Mouse (Mus musculus): ENCODE measurements at regions not wholly inside any gene's neighbourhood (a gene's known extent, or its start where the extent isn't known, plus 50 kb on each side); places are given as distances from the start of the nearest gene placed in this dataset.

- no peak for DNase-seq
These were observed 321.7 kb upstream of the Thsd7b start for GRCm38 (mm10) chr1:128951436-128951835.

DNA sequence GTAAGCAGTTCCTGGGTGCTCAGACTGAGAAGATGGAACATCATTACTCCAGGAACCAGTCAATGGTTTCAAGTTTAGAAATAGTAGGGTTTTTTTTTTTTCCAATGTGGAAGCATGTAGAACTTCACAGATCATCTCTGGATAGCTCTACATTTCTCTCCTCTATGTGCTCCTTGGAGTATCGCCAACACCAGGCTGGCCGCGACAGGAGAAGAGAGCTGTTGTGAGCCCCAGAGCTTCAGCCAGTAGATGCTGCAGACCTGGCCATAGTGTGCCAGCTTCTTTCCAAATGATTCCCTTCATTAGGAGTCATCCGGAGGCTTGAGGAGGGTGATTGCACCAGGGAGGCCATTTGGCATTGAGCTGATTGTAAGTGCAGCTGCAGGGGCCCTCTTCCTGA is 322.6 kb upstream of the Thsd7b start:
- DNase-seq, result no peak

GRCm38 (mm10) chr1:128914811-128915210 is 322.7 kb upstream of the Cxcr4 start:
- no peak for DNase-seq

DNA sequence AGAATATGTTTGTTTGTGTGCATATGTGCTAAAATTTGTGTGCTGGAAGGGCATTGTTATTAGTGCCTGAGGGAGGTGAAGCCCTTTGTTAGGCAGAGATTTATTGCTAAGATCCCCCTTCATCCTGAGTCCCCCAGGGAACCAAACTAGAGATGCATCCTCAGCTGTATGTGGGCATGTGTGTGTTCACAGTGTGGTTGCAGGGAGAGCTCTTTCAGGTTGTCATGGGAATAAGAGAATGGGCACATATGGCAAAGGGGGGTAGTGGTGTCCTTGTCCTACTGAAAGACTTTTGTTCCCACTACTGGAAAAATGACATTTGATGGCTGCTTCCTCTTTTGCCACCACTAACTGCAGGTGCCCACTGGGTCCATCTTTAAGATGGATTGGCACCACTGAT is 320.4 kb upstream of the Cxcr4 start:
- DNase-seq, result no peak

DNA sequence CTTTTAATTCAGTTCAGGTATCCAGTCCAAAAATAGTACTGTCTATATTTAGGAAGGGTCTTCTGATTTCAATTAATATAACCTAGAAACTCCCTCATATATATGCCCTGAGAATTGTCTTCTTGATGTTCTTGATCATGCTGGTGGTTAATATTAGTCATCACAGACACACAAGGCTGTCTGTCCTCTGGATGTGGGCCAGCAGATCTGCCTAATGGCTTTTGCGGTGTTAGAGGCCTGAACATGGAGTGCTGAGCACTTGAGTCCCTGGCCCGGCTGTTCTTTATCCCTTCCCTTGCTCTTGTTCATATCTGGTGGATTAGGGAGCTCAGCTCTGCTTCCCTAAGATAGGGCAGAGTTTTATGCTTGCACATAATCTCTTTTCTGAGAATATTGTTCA is 315.5 kb upstream of the Cxcr4 start:
- no peak for DNase-seq

DNA sequence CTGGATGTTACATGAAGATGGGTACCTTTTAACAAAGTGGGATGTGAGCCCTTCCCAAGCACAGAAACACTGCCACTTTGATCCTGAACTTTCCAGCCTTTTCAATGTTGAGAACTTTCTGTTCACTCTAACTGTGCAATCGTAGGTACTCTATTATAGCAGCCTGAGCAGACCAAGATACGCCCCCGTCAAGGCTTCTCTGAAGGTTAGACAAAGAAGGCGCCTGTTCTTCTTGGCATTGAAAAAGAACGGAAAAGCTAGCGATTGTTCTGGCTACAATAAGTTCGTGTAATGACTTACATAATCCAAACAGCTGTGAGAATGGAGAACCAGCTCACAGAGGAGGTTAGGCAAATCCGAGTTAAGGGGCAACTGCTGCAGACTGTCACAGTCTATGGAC is 305.9 kb upstream of the Cxcr4 start:
- DNase-seq, result no peak

- DNase-seq, result no peak
These were observed 302.5 kb upstream of the Cxcr4 start for GRCm38 (mm10) chr1:128894546-128894945.

DNA sequence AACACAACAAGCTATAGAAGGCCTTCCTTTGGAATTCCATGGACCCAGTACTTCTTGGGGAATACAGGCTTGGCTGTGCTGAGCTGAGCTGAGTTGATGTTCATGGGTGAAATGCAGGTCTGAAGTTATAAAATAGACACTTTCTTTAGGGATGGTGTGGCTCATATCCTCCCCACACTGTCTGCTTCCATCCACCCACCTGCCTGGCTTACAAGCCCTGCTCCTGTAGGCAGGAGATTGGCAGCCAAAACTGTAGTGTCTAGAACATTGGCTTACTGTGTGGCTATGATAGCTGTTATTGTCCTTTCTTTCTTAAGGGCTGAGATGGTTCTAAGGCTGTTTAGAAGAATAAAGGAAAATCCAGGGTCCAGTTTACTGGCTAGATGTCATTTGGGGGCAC is 286.2 kb upstream of the Cxcr4 start:
- DNase-seq, result no peak

DNA sequence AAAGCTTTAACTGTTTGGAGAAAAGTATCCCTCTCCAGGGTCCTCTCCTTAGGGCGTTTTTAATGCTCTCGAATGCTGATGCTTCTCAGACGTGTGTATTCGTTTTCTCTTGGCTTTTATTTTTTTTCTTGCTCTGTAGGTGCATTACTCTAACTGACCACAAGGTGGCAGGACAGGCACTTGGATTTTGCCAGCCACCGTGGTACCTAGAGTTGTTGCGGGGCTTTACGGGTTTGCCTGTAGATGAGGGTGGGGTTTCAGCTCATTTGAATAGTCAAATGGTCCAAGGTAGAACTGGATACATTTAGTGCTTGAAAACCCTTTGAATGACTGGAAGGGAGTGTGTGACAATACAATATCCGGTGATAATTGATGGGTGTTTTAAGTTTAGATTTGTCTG is 283.2 kb upstream of the Cxcr4 start:
- no peak for DNase-seq

DNA sequence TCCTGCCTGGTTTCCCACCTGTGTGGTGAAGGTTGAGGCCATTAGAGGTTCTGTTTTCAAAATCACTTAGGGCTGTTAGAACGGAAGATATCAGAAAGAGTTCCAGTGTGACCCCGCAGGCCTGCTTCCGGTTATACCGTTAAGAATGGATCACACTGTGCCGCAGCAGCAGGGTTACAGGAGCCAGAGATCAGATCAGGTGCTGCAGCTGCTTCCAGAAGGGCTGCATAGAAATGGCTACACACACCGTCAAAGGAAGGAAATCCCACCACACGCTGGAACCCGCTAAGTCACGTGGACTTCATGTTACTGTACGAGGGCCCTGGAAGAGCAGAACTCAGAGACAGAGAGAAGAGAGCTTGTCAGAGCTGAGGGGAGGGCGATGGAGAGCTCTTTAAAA is 282.1 kb upstream of the Cxcr4 start:
- no peak for DNase-seq

DNA sequence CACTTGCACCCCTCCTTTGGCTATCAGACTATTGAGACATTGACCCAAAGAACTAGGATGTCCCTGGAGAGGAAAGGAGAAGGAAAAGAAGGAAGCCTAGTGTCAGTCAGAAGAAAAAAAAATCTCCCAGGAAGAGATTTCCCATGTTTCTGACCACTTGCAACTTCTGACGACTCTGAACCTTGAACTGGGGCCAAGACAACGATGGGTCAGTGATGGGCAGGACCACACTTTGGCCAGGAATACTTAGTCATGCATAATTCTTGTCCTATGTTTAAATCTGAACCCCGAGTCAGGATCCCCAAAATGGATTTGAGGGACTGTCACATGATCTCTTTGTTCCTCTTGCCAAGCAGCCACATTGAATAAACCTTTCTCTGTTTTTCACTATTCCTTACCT is 276.7 kb upstream of the Cxcr4 start:
- no peak for DNase-seq

- no peak for DNase-seq
These were observed 268.4 kb upstream of the Cxcr4 start for GRCm38 (mm10) chr1:128860537-128860936.

DNA sequence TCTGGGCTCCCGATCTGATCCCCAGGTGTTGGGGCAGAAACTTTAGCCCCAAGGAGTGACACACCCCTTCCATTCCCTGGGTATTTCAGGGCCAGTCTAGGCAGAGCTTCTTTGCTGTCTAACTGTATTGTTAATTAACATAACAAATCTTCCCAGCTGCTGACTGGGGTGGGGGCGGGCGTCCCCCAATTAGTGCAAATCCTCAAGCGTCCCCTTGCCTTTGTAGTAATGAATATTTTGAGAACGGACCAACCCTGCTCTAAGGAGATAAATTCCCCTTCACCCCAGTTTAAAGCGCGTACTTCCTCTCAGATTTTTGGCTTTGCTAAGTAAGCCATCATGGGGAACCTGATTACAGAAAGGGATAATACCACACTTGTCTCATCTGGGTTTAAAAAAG is 268.0 kb upstream of the Cxcr4 start:
- DNase-seq, result no peak

- no peak for DNase-seq
These were observed 266.6 kb upstream of the Cxcr4 start for GRCm38 (mm10) chr1:128858661-128859060.

DNA sequence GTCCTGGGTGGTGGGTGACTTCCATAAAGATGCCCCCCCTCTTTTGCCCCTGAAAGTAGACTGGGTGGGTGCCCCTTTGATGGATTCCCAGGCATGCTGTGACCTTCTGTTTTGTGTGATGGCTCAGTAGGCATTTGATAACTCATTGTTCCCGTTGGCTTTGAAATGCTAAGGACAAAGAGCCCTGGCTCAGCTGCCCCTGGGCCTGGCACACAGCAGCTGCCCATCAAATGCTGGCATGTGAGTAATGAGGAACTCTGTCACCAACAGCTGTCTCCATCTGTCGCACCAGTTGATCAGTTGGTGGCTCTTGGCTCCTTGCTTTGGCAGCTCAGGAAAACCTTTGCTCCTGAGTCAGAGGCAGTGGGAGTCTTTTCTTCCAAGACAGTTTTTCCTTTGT is 264.8 kb upstream of the Cxcr4 start:
- peak; percentile 18 for DNase-seq

- no peak for DNase-seq
These were observed 262.6 kb upstream of the Cxcr4 start for GRCm38 (mm10) chr1:128854649-128855048.

DNA sequence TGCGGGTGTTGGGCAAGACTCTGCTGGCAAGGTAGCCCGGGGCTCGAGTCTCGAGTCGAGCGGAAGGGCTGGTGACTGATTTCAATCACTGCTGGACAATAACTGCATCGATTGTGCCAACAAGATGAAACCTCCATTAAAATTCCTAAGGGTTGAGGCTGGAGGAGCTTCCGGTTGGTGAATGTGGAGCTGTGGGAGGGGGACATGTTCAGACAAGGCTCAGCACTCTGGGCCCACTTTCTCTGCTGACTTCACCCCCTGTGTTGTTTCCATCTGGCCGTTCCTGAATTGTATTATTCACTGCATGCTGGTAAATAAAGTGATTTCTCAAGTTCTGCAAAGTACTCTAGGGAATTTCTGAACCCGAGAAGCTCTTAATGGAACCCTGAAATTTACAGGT is 261.2 kb upstream of the Cxcr4 start:
- DNase-seq, result no peak

DNA sequence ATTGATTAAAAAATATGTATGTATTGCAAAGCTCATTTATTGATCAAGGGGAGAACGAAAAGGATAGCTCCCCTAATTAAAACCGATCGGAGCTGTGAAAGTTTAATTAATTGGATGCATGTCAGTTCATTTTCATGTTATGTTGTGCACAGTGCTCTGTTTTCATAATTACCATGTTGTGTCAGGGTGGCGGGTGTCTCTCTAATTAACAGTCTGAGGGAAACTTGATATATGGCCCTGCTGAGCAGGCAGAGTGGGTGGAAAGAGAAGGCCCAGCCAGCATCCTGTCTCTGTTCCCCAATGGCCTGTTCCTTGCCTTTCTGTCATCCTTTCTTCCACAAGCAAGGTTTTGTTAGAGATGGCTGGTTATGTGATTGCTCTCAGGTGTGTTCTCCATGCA is 245.3 kb upstream of the Cxcr4 start:
- no peak for DNase-seq

- DNase-seq, result no peak
These were observed 243.4 kb upstream of the Cxcr4 start for GRCm38 (mm10) chr1:128835510-128835909.

GRCm38 (mm10) chr1:128833096-128833715 is 241.1 kb upstream of the Cxcr4 start:
- DNase-seq, result no peak

DNA sequence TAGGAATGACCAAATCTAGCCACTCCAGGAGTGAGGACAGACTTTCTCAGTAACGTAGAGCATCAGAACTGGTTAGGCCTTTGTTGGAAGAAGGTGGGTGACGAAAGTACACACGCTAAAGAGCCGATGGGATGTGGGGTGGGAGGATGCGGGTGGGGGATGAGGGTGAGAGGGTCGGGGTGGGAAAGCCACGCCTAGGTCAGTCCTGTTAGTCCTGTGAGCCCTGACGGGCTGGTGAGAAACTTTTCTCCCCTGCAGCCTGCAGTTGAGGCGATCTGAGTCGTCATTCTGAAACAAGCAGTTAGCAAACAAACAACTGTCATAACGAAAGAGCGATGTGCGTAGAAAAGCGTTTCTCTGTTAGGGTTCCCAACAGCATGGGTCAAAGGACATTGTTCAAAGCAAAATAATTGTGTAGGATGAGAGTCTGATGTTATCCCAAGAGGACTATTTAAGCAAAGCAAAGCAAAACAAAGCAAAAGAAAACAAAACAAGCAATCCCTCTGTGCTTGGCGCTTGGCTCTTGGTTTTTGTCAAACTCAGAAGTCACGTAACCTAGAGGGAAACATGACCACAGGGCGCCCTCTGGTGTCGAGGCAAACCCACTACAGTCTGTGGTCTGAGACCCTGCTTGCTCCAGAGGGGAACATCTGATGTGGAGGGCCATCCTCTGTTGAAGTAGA is 240.2 kb upstream of the Cxcr4 start:
- DNase-seq, result peak; percentile 61

DNA sequence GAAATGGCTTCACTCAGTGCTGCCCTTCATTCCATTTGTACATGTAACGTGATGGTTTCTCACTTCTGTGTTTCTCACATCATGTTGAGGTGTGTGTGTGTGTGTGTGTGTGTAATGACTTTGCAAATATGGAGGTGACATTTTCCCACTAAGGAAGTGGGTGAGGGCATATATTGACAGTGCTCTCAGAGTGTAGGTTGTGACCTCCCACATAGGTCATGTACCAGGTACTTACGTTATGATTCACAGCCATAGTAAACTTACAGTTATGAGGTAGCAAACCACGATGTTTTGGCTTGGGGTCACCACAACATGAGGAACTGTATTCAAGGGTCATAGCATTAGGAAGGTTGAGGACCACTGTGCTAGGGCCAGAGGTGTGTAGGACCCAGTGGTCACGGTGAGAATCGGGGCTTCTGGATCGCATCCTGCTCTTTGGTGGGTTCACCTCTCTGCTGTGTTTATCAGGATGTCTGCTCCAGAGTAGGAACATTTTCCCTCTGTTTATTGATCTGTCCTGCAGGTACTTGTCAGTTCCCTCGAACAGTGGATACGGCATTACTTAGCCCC is 238.7 kb upstream of the Cxcr4 start:
- DNase-seq, result no peak

GRCm38 (mm10) chr1:128829536-128829935 is 237.4 kb upstream of the Cxcr4 start:
- no peak for DNase-seq

GRCm38 (mm10) chr1:128826419-128826818 is 234.3 kb upstream of the Cxcr4 start:
- no peak for DNase-seq

All from gastrocnemius, postnatal 25 days (tissue).